Mouse (Mus musculus) heart, postnatal 36 days (tissue): ENCODE results near the gene 4931414P19Rik. TPM values are rescaled to one million over a fixed set of nuclear protein-coding genes. Genes with fewer than 3 reads are reported as not detected.

Experiments
- DNase-seq, 2 experiments: peaks; one replicate each; pipeline ENCODE4 v3.0.0; 2021 to 2022
- intact Hi-C: fragments of 180-260 bp; cut with DNase I; formaldehyde crosslinking; loops from one replicate; pipeline ENCODE4 v1.15.1; 2025
- total RNA-seq, 2 experiments: library from RNA; stranded (reverse); gene quantifications; 2 replicates each; pipeline ENCODE4 v1.2.3; 2021

Gene 4931414P19Rik
- total RNA-seq: 1 to 10 TPM; 4.0 to 5.9 TPM

GRCm38 (mm10) chr14:54605752-54606321, at the start of gene 4931414P19Rik:
4931414P19Rik (minus strand) TSS chr14:54605993.
- intact Hi-C loops: no loop called here
- DNase-seq: peak; percentile 83

GRCm38 (mm10) chr14:54653496-54653895, 47.7 kb upstream of the 4931414P19Rik start:
- DNase-seq: peak; percentile 76 to 82
- intact Hi-C loops: loop anchor here (5.0 kb wide), 1 partner anchor 34 kb away; the partner anchor contains the start of genes 1700123O20Rik and Acin1

GRCm38 (mm10) chr14:54652787-54653186, 47.0 kb upstream of the 4931414P19Rik start:
- no peak for DNase-seq
- intact Hi-C loops: loop anchor here (5.0 kb wide), 1 partner anchor 35 kb away; the partner anchor contains the start of genes 1700123O20Rik and Acin1

- DNase-seq: no peak
- intact Hi-C loops: loop anchor here (1.0 to 5.0 kb wide), 3 partner anchors 19 to 50 kb away; partner anchors contain the start of genes 1700123O20Rik and Acin1
These were observed 45.8 kb upstream of the 4931414P19Rik start for GRCm38 (mm10) chr14:54651556-54651955.

GRCm38 (mm10) chr14:54650621-54651454, 45.0 kb upstream of the 4931414P19Rik start:
- intact Hi-C loops: loop anchor here (1.0 to 5.0 kb wide), 3 partner anchors 20 to 50 kb away; partner anchors contain the start of genes 1700123O20Rik and Acin1

GRCm38 (mm10) chr14:54647900-54648299, 42.1 kb upstream of the 4931414P19Rik start:
- DNase-seq: no peak
- intact Hi-C loops: loop anchor here (10.0 kb wide), 1 partner anchor 583 kb away; no protein-coding TSS in a partner anchor

More at GRCm38 (mm10) chr14:54650621-54651454, 45.0 kb upstream of the 4931414P19Rik start:
- peak; percentile 81 to 84 for DNase-seq

- DNase-seq: no peak
- intact Hi-C loops: loop anchor here (10.0 kb wide), 1 partner anchor 582 kb away; no protein-coding TSS in a partner anchor
These were observed 41.3 kb upstream of the 4931414P19Rik start for GRCm38 (mm10) chr14:54646898-54647636.

GRCm38 (mm10) chr14:54646455-54646854, 40.7 kb upstream of the 4931414P19Rik start:
- intact Hi-C loops: loop anchor here (10.0 kb wide), 1 partner anchor 582 kb away; no protein-coding TSS in a partner anchor
- no peak for DNase-seq

GRCm38 (mm10) chr14:54644294-54644693, 38.5 kb upstream of the 4931414P19Rik start:
- intact Hi-C loops: loop anchor here (5.0 to 10.0 kb wide), 3 partner anchors 117 to 579 kb away; no protein-coding TSS in a partner anchor
- DNase-seq: no peak

GRCm38 (mm10) chr14:54643011-54643410, 37.2 kb upstream of the 4931414P19Rik start:
- intact Hi-C loops: loop anchor here (5.0 to 10.0 kb wide), 3 partner anchors 116 to 578 kb away; no protein-coding TSS in a partner anchor

GRCm38 (mm10) chr14:54642224-54642944, 36.6 kb upstream of the 4931414P19Rik start:
- DNase-seq: no peak
- intact Hi-C loops: loop anchor here (5.0 to 10.0 kb wide), 3 partner anchors 115 to 578 kb away; no protein-coding TSS in a partner anchor

More at GRCm38 (mm10) chr14:54643011-54643410, 37.2 kb upstream of the 4931414P19Rik start:
- DNase-seq: no peak

- intact Hi-C loops: loop anchor here (1.0 to 10.0 kb wide), 5 partner anchors 58 to 577 kb away; no protein-coding TSS in a partner anchor
These were observed 35.6 kb upstream of the 4931414P19Rik start, which contains the start of gene Cdh24 for GRCm38 (mm10) chr14:54641305-54641969. Cdh24 (minus strand) TSS chr14:54641364.

GRCm38 (mm10) chr14:54640946-54641304, 35.1 kb upstream of the 4931414P19Rik start, which contains the start of gene Gm17606:
Gm17606 (plus strand) TSS chr14:54640952.
- intact Hi-C loops: loop anchor here (1.0 to 10.0 kb wide), 5 partner anchors 58 to 576 kb away; no protein-coding TSS in a partner anchor
- DNase-seq: no peak

More at GRCm38 (mm10) chr14:54641305-54641969, 35.6 kb upstream of the 4931414P19Rik start, which contains the start of gene Cdh24:
- DNase-seq: peak; percentile 86 to 89

GRCm38 (mm10) chr14:54640121-54640520, 34.3 kb upstream of the 4931414P19Rik start:
- no peak for DNase-seq
- intact Hi-C loops: loop anchor here (5.0 to 10.0 kb wide), 3 partner anchors 113 to 575 kb away; no protein-coding TSS in a partner anchor

- intact Hi-C loops: loop anchor here (2.0 kb wide), 1 partner anchor 17 kb away; the partner anchor contains the start of gene Psmb11
- no peak for DNase-seq
These were observed 32.4 kb upstream of the 4931414P19Rik start for GRCm38 (mm10) chr14:54638210-54638609.

GRCm38 (mm10) chr14:54636954-54637353, 31.2 kb upstream of the 4931414P19Rik start:
- DNase-seq: peak; percentile 38 to 65
- intact Hi-C loops: no loop called here

- DNase-seq: no peak
- intact Hi-C loops: no loop called here
These were observed 28.4 kb upstream of the 4931414P19Rik start for GRCm38 (mm10) chr14:54634182-54634581.

GRCm38 (mm10) chr14:54632252-54632651, 26.5 kb upstream of the 4931414P19Rik start:
- intact Hi-C loops: no loop called here
- no peak for DNase-seq
